Comparison of ENCODE assay signal across 15 mouse cellular contexts in the genomic region with DNA sequence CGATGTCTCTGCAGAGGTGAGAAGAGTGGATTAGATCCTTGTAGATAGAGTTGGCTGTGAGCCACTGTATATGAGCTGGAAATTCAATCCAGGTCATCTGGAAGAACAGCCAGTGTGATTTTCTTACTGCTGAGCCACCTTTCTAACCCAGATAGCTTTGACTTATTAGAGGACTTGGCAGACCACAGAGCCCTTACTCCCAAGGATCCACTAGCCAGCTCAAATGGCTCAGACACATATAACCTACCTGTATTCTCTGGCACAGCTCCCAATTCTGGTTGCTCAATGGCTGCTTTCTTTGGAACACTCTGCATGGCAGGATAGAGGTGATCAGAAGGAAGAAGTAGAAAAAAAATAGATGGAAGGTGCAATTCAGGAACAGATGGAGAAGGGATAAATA. TPM values are rescaled to one million over a fixed set of nuclear protein-coding genes. Genes with fewer than 3 reads are reported as not detected.
DNase-seq lines count a peak whose midpoint lies in the region; ATAC-seq and TF ChIP-seq lines count a peak whose summit lies in the region.
"Had no signal": no experiment of that assay in that cellular context is flagged by ENCODE, and none has a peak within 500 bp of the region (broad histone marks: within the 10 kb centered on the region; RNA-seq: fewer than 3 reads in every experiment).

No protein-coding gene starts in this region.

- no peak overlapping the region for H3K27ac ChIP-seq in kidney, adult 2 months (ENCODE audit: insufficient read depth, low read depth, low read length)
- H3K27ac ChIP-seq in midbrain, postnatal 0 days (ENCODE audit: low read depth, low read length): no peak overlapping the region
- no peak overlapping the region for H3K27ac ChIP-seq in midbrain, embryonic 10.5 days (replicated peaks)
- H3K27ac ChIP-seq: heart, adult 2 months had no signal

- H3K9me3 ChIP-seq in midbrain, postnatal 0 days (ENCODE audit: low read length): no peaks in the 10 kb centered on the region
- H3K9me3 ChIP-seq in midbrain, embryonic 10.5 days (replicated peaks): no peaks in the 10 kb centered on the region
- H3K9me3 ChIP-seq: G1E had no signal

- no peak overlapping the region for H3K4me2 ChIP-seq in midbrain, postnatal 0 days (ENCODE audit: low read depth, low read length, poor library complexity, severe bottlenecking)
- H3K4me2 ChIP-seq: midbrain, embryonic 11.5 days had no signal

- 65% methylated on average over 1 of the region's 1 CpGs for WGBS in kidney, adult 2 months
- 83% methylated on average over 1 of the region's 1 CpGs for WGBS in midbrain, postnatal 0 days
- WGBS in midbrain, embryonic 10.5 days: 92% methylated on average over 1 of the region's 1 CpGs

- H3K36me3 ChIP-seq in kidney, adult 2 months (ENCODE audit: control insufficient read depth, insufficient read depth, low read length): peaks cover 6% of the 10 kb centered on the region
- peaks cover 16% of the 10 kb centered on the region for H3K36me3 ChIP-seq in midbrain, postnatal 0 days (ENCODE audit: insufficient read depth, low read length)
- H3K36me3 ChIP-seq in midbrain, embryonic 10.5 days: peaks cover 58% of the 10 kb centered on the region

- H3K9ac ChIP-seq in midbrain, postnatal 0 days (replicated peaks; ENCODE audit: low read length, poor library complexity, severe bottlenecking): no peak overlapping the region

- DNase-seq in cerebellum, adult 11-12 months: peak; percentile 17
- peak; percentile 24 for DNase-seq in kidney, adult 2 months
- no peak for DNase-seq in kidney, adult 8-10 months
- peak; percentile 13 for DNase-seq in midbrain, postnatal 0 days (ENCODE audit: low spot score)
- DNase-seq in midbrain, embryonic 10.5 days (ENCODE audit: low spot score): no peak
- peak; percentile 55 for DNase-seq in skeletal muscle tissue, adult 2 months (ENCODE audit: low read depth, low spot score)
- DNase-seq in thymus, postnatal 14 days: no peak
- DNase-seq: heart, adult 2 months; heart, postnatal 14 days; kidney, postnatal 25 days had no signal

- no peak for TF ChIP-seq POLR2A in kidney, adult 2 months (IDR thresholded peaks at IDR 0.05; ENCODE audit: low read depth, low read length)

- TF ChIP-seq CTCF in kidney, adult 2 months (conservative IDR thresholded peaks at IDR 0.05; ENCODE audit: insufficient read depth, insufficient read length, low read depth, low read length): no peak
- no peak for TF ChIP-seq CTCF in midbrain, postnatal 0 days (IDR thresholded peaks at IDR 0.05)

- peaks cover 2% of the 10 kb centered on the region; the same call in 1 of the 2 replicates for H3K4me1 ChIP-seq in kidney, adult 2 months (ENCODE audit: control insufficient read depth, insufficient read depth, low read length)
- 0 out of 2 replicates have a peak, but pooled peaks cover 2% of the 10 kb centered on the region for H3K4me1 ChIP-seq in midbrain, postnatal 0 days (ENCODE audit: insufficient read depth, low read length)
- peaks cover 15% of the 10 kb centered on the region for H3K4me1 ChIP-seq in midbrain, embryonic 10.5 days

- no peaks in the 10 kb centered on the region for H3K27me3 ChIP-seq in kidney, adult 2 months (replicated peaks; ENCODE audit: control insufficient read depth, insufficient read depth, low read length)
- H3K27me3 ChIP-seq in midbrain, postnatal 0 days (ENCODE audit: insufficient read depth, low read length): no peaks in the 10 kb centered on the region
- no peaks in the 10 kb centered on the region for H3K27me3 ChIP-seq in midbrain, embryonic 10.5 days (ENCODE audit: low read depth, poor library complexity, severe bottlenecking)

- H3K4me3 ChIP-seq in kidney, adult 2 months (ENCODE audit: insufficient read depth, low read depth, low read length): no peak overlapping the region
- no peak overlapping the region for H3K4me3 ChIP-seq in midbrain, postnatal 0 days (ENCODE audit: low read depth, low read length)
- no peak overlapping the region for H3K4me3 ChIP-seq in midbrain, embryonic 10.5 days
- H3K4me3 ChIP-seq: heart, adult 2 months; myocyte had no signal

- ATAC-seq in cerebellum, adult (ENCODE audit: insufficient number of reproducible peaks, low FRiP score, low TSS enrichment): no peak
- ATAC-seq in midbrain, postnatal 0 days (ENCODE audit: low FRiP score): no peak
- ATAC-seq: forebrain, embryonic 16.5 days had no signal

RNA-seq across cellular contexts. Expression of a gene that starts 1.8 kb away (rescaled TPM):
- 0.11 and 0.20 TPM in 2 replicates for polyA plus RNA-seq in kidney, adult 2 months (2012; rRNA removed)
- 0.27 and 0.94 TPM in 2 replicates for total RNA-seq in midbrain, postnatal 0 days (2014; rRNA removed)
- polyA plus RNA-seq in midbrain, postnatal 0 days (2015; fragmentation: Nextera tagmentation; extraction: Ambion mirVana): 0.23 and 0.34 TPM in 2 replicates
- polyA plus RNA-seq in midbrain, embryonic 10.5 days (2016; fragmentation: Nextera tagmentation; extraction: Ambion mirVana): 2.8 and 2.9 TPM in 2 replicates
- total RNA-seq: heart, adult 2 months had no signal

RNA-seq across cellular contexts. Expression of a gene that starts 33.5 kb away (rescaled TPM):
- polyA plus RNA-seq in kidney, adult 2 months (2012; rRNA removed): 11.3 and 13.5 TPM in 2 replicates
- 91.1 and 137 TPM in 2 replicates for total RNA-seq in midbrain, postnatal 0 days (2014; rRNA removed)
- polyA plus RNA-seq in midbrain, postnatal 0 days (2015; fragmentation: Nextera tagmentation; extraction: Ambion mirVana): 84.8 and 101 TPM in 2 replicates
- polyA plus RNA-seq in midbrain, embryonic 10.5 days (2016; fragmentation: Nextera tagmentation; extraction: Ambion mirVana): 154 and 165 TPM in 2 replicates

Comparison
In these comparisons a context has a peak if more than half of its experiments do, and no peak if none do; other contexts are left out.
1. DNase-seq: peak in cerebellum, adult 11-12 months (single experiment), kidney, adult 2 months (single experiment), midbrain, postnatal 0 days (single experiment) and skeletal muscle tissue, adult 2 months (single experiment); none in kidney, adult 8-10 months (0 of 2), midbrain, embryonic 10.5 days (single experiment) and thymus, postnatal 14 days (single experiment).